Mouse (Mus musculus) midbrain, embryonic 14.5 days (tissue): Measurements from ENCODE around the gene Sparc. TPM values are rescaled to one million over a fixed set of nuclear protein-coding genes. Genes with fewer than 3 reads are reported as not detected.

ENCODE experiments used
- ATAC-seq: fragments of 200-750 bp; cut with Nextera tagmentation; 2 replicates; pipeline ENCODE4 v1.8.0; 2017; ENCODE audit warnings: moderate number of reproducible peaks, moderate library complexity; ENCODE audit not compliant: low FRiP score, low TSS enrichment
- DNase-seq: peaks from one replicate; pipeline ENCODE4 v3.0.0-alpha.2; 2015
- H3K27ac ChIP-seq: fragments of 300-500 bp; sonication (generic); replicated peaks from 2 replicates; pipeline ENCODE4 v1.5.1; 2014; ENCODE audit warnings: mild to moderate bottlenecking, low read depth, low read length, moderate library complexity
- H3K27me3 ChIP-seq: fragments of 300-500 bp; sonication (generic); 2 replicates; pipeline ENCODE4 v1.6.1; 2014; ENCODE audit warnings: low read length, control low read depth, mixed read lengths; ENCODE audit not compliant: control insufficient read depth, insufficient read depth
- H3K36me3 ChIP-seq: fragments of 300-500 bp; sonication (generic); 2 replicates; pipeline ENCODE4 v1.6.1; 2014; ENCODE audit warnings: low read length, control low read depth; ENCODE audit not compliant: control insufficient read depth, insufficient read depth
- H3K4me1 ChIP-seq: fragments of 300-500 bp; sonication (generic); 2 replicates; pipeline ENCODE4 v1.6.1; 2014; ENCODE audit warnings: mild to moderate bottlenecking, antibody characterized with exemption, low read length, control low read depth; ENCODE audit not compliant: control insufficient read depth, insufficient read depth
- H3K4me2 ChIP-seq: fragments of 300-500 bp; sonication (generic); 2 replicates; pipeline ENCODE4 v1.6.1; 2014; ENCODE audit warnings: mild to moderate bottlenecking, low read length, moderate library complexity
- H3K4me3 ChIP-seq: fragments of 300-500 bp; sonication (generic); replicated peaks from 2 replicates; pipeline ENCODE4 v1.5.1; 2014; ENCODE audit warnings: low read depth, low read length
- H3K9ac ChIP-seq: fragments of 300-500 bp; sonication (generic); replicated peaks from 2 replicates; pipeline ENCODE4 v1.6.1; 2014; ENCODE audit warnings: mild to moderate bottlenecking, low read length, moderate library complexity
- H3K9me3 ChIP-seq: fragments of 300-500 bp; sonication (generic); 2 replicates; pipeline ENCODE4 v1.6.1; 2016; ENCODE audit warnings: low read length, control low read depth, mixed read lengths; ENCODE audit not compliant: control insufficient read depth
- whole genome bisulfite sequencing: fragments of 180-500 bp; shearing (Covaris S2); extraction: QIAGEN DNeasy Blood & Tissue Kit; methylation state at CpG from one replicate; pipeline ENCODE4 v1.1.7; 2014; 5-methylcytosine and 5-hydroxymethylcytosine counted together
- polyA plus RNA-seq: library from polyadenylated mRNA; unstranded; fragments of >200 nt; fragmentation: Nextera tagmentation; extraction: Ambion mirVana; gene quantifications from 2 replicates; pipeline ENCODE4 v1.2.1, GENCODE M21; 2014

The Sparc gene
- polyA plus RNA-seq = 240 and 427 TPM in 2 replicates

DNA sequence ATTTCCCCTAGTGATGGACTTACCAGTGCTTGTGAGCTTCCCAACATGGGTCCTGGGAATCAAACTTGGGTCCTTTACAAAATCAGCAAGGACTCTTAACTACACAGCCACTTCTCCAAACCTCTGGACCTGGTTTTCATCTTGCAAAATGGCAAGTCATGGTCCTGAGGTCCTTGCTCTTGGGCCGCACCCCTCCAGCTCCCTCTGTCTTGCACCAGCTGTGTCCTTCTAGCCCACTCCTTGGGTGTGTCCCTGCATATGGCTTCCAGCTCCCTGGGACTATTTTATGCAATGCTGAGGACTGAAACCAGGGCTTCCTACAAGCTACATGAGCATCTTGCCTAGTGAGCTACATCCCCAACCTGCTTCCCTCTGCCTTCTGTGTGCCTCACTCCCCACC lies at the start of gene Sparc:
TSS of gene Sparc (minus strand) at position 206 of the 400 bp plus-strand sequence.
- Histone ChIP-seq H3K27me3 (0 out of 2 replicates have a peak, but pooled peaks cover 4% of the 10 kb centered on the region), H3K4me1 (peaks cover 32% of the 10 kb centered on the region), H3K9me3 (no peaks in the 10 kb centered on the region), H3K9ac (no peak within 1 kb of the TSS), H3K4me3 (no peak within 1 kb of the TSS), H3K36me3 (no peaks in the 10 kb centered on the region), H3K27ac (peak within 1 kb of the TSS; percentile 71), H3K4me2 (no peak within 1 kb of the TSS)
- ATAC-seq (no peak), DNase-seq (no peak)
- 97% methylated on average over 1 of the region's 1 CpGs for WGBS

DNA sequence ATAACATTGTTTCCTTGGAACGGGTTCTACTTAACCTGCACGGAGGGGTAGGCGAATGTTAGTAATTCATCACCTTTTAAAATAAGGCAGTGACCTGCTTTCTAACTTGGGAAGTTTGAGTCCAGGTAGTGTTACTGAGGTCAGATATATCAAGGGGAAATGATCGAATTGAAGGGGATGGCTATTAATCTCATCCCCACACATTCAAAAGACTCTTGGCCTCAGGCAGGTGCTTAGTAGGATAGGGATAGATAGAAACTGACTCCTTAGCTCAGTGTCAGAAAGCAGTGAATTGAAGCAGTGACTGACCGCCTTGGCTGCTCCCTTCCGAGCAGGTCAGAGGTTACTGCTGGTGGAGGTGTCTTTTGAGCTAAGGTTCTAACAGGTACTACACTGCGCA lies 48.5 kb upstream of the Sparc start:
- WGBS = 96% methylated on average over 7 of the region's 7 CpGs
- Histone ChIP-seq H3K4me3 (0 out of 2 replicates have a peak overlapping the region, but pooled peaks have one; percentile 98), H3K9me3 (no peaks in the 10 kb centered on the region), H3K4me2 (peak overlapping the region; percentile 80), H3K4me1 (peaks cover 17% of the 10 kb centered on the region), H3K27me3 (no peaks in the 10 kb centered on the region), H3K27ac (no peak overlapping the region), H3K9ac (no peak overlapping the region), H3K36me3 (peaks cover 5% of the 10 kb centered on the region)
- ATAC-seq = no peak
- DNase-seq = no peak

DNA sequence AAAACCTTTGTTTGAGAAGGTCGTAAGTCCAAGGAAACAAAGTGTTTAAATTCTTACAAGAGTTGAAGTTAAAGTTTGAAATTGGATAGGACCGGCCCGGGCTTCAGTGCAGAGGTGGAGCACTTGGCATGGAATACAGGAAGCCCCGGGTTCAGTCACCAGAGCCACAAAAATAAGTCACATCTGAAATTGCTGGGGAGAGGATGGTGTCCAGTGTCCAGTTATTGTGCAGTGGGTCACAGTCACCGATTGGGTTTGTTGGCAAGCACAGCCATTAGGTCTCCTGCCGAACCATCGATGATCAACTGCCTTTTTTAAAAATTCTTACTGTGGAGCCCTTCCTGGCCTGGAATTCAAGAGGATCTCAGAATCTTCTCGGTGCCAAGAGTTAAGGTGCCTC lies 47.8 kb upstream of the Sparc start:
- no peak overlapping the region for H3K27ac ChIP-seq
- WGBS = 71% methylated on average over 8 of the region's 8 CpGs
- H3K9me3 ChIP-seq = no peaks in the 10 kb centered on the region
- H3K4me2 ChIP-seq = peak overlapping the region; percentile 80
- peaks cover 17% of the 10 kb centered on the region for H3K4me1 ChIP-seq
- peak overlapping the region; percentile 98 for H3K4me3 ChIP-seq
- no peak for DNase-seq
- H3K36me3 ChIP-seq = peaks cover 5% of the 10 kb centered on the region
- no peak for ATAC-seq
- no peak overlapping the region; the same call in 1 of the 2 replicates for H3K9ac ChIP-seq
- no peaks in the 10 kb centered on the region for H3K27me3 ChIP-seq

- ATAC-seq = no peak; the same call in 1 of the 2 replicates
- Histone ChIP-seq H3K27me3 (no peaks in the 10 kb centered on the region), H3K4me2 (peak overlapping the region; percentile 80), H3K9ac (peak overlapping the region; percentile 93), H3K36me3 (peaks cover 5% of the 10 kb centered on the region), H3K4me3 (peak overlapping the region; percentile 98), H3K27ac (peak overlapping the region; percentile 88), H3K4me1 (peaks cover 17% of the 10 kb centered on the region), H3K9me3 (no peaks in the 10 kb centered on the region)
- 1% methylated on average over 46 of the region's 46 CpGs for WGBS
- DNase-seq = no peak
These were observed 47.1 kb upstream of the Sparc start for GRCm38 (mm10) chr11:55469923-55470691.

- Histone ChIP-seq H3K27ac (peak within 1 kb of the TSS; percentile 88), H3K36me3 (peaks cover 3% of the 10 kb centered on the region), H3K27me3 (no peaks in the 10 kb centered on the region), H3K9me3 (no peaks in the 10 kb centered on the region), H3K9ac (peak within 1 kb of the TSS; percentile 93), H3K4me1 (peaks cover 17% of the 10 kb centered on the region), H3K4me3 (peak within 1 kb of the TSS; percentile 98), H3K4me2 (peak within 1 kb of the TSS; percentile 80)
- WGBS = under 1% methylated on average over 57 of the region's 57 CpGs
- DNase-seq (peak; percentile 99), ATAC-seq (peak; percentile 98)
These were observed 46.3 kb upstream of the Sparc start, which contains the start of gene G3bp1 for GRCm38 (mm10) chr11:55469048-55469843. Gene G3bp1 (plus strand): TSS chr11:55469685.

DNA sequence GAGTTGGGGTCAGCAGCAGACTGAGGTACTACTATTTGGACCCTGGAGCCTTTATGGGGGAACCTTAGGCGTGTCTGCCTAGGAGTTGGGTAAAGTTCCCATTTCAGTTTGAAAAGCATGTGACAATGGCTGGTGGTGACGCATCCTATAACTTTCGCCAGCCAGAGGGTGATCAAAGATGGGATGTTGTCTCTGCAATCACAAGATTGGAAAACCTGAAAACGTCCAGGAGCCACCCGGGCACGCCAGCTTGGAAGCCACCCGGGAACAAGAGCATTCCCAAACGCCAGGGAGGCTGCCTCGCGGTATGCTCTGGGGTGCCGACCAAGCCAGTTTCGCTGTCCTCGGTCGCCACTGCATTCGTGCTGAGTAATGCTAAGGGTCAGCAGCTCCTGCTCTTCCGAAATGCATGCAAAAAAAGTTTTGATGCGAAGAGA lies 45.6 kb upstream of the Sparc start:
- no peaks in the 10 kb centered on the region for H3K27me3 ChIP-seq
- peak overlapping the region; percentile 63 for H3K9ac ChIP-seq
- DNase-seq = no peak
- H3K4me1 ChIP-seq = peaks cover 17% of the 10 kb centered on the region
- WGBS = 1% methylated on average over 17 of the region's 17 CpGs
- peaks cover 3% of the 10 kb centered on the region for H3K36me3 ChIP-seq
- peak overlapping the region; percentile 83 for H3K27ac ChIP-seq
- H3K9me3 ChIP-seq = no peaks in the 10 kb centered on the region
- peak overlapping the region; percentile 46 for H3K4me3 ChIP-seq
- peak overlapping the region; percentile 76 for H3K4me2 ChIP-seq
- ATAC-seq = no peak

GRCm38 (mm10) chr11:55468012-55468411 lies 45.0 kb upstream of the Sparc start:
- H3K27me3 ChIP-seq = no peaks in the 10 kb centered on the region
- H3K4me1 ChIP-seq = peaks cover 17% of the 10 kb centered on the region
- no peaks in the 10 kb centered on the region for H3K9me3 ChIP-seq
- H3K27ac ChIP-seq = peak overlapping the region; percentile 83
- peak overlapping the region; percentile 76 for H3K4me2 ChIP-seq
- no peak for ATAC-seq
- WGBS = 51% methylated on average over 10 of the region's 10 CpGs
- DNase-seq = no peak
- peaks cover 3% of the 10 kb centered on the region for H3K36me3 ChIP-seq
- peak overlapping the region; percentile 63 for H3K9ac ChIP-seq
- peak overlapping the region; percentile 46; the same call in 1 of the 2 replicates for H3K4me3 ChIP-seq

DNA sequence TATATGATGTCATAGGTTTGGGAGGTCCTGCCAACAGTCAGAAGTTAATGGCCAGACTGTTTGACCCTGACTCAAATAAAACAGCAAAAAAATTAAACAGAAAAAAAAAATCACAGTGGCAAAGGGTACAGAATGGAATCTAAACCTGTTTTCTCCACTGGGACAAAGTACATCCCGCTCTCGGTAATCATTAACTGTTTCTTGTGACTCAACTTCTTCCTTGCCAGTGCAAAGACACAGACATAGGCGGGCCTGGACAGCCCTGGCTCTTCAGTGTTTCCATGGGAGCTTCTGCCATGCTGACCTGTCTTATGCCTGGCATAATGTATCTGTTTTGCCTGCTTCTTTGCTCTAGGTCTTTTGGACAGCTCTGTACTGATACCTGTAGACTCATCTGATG lies 42.2 kb upstream of the Sparc start:
- Histone ChIP-seq H3K27me3 (no peaks in the 10 kb centered on the region), H3K9me3 (no peaks in the 10 kb centered on the region), H3K4me3 (no peak overlapping the region), H3K4me2 (no peak overlapping the region), H3K9ac (no peak overlapping the region), H3K27ac (no peak overlapping the region), H3K4me1 (peaks cover 16% of the 10 kb centered on the region), H3K36me3 (no peaks in the 10 kb centered on the region)
- ATAC-seq (no peak), DNase-seq (no peak)
- 91% methylated on average over 3 of the region's 3 CpGs for WGBS
